Mouse (Mus musculus) 416B (cell line): ENCODE data around the gene Tnip2.
A peak's percentile ranks its signal among the peaks of the same experiment; 100 is the strongest.

ENCODE experiments used
- DNase-seq: peaks from one replicate; pipeline ENCODE4 v3.0.0; 2011; ENCODE audit warnings: low read depth

The Tnip2 gene

DNA sequence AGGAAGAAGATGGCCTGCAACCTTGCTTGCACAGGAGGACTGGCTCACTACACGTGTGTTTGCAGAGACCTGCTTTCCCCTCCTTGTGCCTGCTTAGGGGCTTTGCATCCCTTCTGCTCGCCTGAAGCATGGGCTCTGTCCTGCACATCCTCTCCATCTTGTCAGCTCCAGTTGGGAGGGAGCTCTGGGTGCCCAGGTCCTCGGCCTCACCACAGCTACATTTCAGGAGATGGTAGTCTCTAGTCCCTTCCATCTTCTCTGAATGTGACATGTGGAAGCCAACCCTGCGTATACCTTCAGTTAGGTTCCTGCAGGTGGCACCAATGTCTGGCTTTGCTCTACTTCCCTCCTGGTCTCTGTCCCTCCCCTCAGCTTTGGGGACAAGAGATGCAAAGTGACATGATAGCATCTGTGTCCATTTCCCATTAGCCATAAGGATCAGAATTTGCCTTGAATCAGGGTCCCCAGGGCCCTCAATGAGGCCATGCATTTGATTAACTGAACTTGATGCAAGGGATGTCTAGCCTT is 10.2 kb upstream of the Tnip2 start:
- DNase-seq, result peak; percentile 70

GRCm38 (mm10) chr5:34521337-34521736 is 7.5 kb upstream of the Tnip2 start:
- no peak for DNase-seq

DNA sequence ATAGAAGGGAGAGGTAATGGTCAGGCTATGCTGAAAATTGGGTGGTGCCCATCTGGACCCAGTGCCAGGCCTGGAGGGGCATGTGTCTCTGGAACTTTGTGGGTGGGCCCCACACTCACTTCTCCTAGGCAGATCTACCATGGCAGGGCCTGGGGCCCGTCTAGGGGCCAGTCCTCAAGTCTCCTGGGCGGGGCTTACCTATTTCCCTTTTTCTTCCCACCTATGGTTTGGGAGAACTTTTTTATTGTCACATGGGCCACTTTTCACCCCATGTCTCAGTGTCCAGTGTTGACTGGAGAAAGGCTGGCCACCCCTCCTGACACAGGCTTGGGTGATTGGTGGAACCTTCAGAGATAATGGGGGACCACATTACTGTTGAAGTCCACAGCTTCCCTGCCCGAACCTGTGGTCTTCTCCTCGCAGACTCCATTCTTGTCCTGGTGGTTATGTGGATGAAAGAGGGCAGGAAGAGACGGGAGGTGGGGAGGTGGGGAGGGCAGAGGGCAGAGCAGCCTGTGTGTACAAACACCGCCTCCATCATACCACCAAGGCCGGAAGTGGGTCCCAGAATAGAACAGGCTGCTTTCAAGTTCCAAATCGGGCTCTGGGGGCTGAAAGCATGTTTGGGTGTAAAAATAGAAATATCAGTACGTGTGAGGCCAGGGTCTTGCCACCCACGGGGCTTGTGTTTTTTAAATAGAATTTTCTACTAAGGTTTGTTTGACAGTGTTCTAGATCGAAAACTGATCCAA is 6.8 kb upstream of the Tnip2 start:
- peak; percentile 60 for DNase-seq

- DNase-seq, result no peak
Observed at GRCm38 (mm10) chr5:34519389-34519910, 5.7 kb upstream of the Tnip2 start.

DNA sequence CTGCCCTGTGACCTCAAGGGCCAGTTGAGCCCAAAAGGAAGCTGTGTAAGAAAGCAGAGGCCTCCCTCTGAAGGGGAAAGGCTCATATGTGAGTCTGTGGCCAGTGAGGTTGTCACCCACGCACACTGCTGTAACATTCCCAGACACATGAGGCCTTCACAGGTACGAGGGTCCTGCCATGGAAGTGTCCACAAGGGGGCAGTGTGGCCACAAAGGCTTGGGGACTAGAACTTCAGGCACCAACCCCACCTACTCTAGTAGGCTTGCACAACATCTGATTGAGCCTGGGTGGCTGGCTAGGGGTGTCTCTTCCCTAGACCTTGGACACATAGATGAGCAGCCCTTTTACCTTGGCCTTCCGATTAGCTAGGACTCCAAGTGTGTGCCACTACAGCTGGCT is 4.1 kb upstream of the Tnip2 start:
- peak; percentile 88 for DNase-seq

DNA sequence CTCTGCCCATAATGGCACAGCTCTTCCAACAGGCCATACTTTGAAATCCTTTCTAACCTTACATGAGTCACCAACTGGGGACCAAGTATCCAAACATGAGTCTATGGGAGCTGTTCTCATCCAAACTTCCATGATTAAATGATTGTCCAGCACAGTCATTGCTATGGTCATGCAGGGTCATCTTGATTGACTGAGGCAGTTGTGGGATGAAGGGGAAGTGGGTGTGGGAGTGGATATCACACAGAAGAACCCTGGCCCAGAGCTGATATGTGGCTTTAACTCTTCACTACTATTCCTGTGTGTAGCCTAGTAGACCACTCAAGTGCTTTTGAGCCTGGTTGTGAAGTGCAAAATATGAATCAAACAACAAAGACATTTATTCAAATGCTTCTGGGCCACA is 1.3 kb upstream of the Tnip2 start:
- DNase-seq, result no peak

GRCm38 (mm10) chr5:34514218-34514566 is 401 bp upstream of the Tnip2 start:
- DNase-seq, result no peak

DNA sequence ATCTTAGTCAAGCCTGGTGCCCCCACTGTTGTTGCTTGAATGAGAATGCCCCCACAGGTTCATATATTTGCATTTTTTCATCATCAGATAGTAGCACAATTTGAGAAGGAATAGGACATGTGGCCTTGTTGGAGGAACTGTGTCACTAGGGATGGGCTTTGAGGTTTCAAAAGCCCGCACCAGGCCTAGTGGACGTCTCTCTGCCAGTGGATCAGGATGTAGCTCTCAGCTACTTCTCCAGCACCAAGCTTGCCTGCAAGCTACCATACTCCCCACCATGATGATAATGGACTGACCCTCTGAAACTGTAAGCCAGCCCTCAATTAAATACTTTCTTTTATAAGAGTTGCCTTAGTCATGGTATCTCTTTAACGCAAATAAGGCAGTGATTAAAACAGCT is 1.3 kb downstream of the Tnip2 start:
- no peak for DNase-seq

DNA sequence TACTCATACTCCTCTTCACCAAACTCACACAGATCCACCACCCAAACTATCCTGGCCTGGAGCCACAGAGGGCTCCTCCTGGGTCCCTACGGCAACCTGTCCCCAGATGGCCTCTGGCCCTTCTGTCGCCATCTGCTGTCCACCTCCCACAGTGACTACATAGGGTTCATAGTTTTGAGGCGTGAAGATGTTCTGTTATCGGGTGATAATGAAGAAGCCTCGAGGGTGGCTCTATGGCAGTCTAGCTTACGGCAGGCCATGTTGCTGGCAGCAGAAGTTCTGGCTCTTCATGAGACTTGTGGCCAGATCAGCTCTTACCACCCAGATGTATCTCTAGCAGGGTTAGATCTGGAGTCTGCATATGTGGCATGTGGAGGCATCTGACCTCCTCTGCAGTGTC is 11.0 kb downstream of the Tnip2 start:
- no peak for DNase-seq

DNA sequence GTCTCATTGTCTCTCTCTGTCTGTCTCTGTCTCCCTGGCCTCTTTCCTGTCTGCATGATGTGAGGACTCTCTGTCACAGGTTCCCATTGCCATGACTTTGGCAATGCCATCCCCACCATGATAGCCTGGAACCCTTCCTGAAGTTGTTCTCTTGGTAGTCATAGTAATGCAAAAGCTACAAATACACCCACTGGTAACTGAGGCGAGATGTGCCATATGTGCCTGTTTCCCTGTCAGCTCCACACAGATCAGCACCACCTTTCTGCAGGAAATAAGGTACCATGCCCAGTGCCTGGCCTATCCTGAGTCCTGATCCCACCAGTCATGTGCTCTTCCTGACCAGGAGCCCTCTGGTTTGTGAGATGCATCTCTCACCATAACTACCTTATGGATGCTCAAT is 11.4 kb downstream of the Tnip2 start:
- DNase-seq, result no peak

DNA sequence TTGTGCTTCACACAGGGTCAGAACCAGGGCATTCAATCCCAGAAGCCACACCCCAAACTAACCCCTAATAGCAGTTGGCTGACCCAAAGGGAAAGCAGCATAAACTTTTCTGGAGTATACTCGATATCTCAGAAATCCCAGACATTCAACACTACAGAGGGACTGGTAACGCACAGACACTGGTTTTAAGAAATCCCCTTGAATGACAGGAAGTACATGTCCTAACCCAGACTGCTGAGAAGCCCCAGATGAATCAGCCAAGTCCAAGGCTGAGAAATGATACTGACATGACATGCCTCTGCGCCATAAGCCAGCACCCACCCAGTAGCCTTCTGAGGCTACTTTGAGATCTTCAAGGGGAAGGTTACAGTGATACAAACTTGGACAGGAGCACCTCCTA is 12.2 kb downstream of the Tnip2 start:
- DNase-seq, result no peak

DNA sequence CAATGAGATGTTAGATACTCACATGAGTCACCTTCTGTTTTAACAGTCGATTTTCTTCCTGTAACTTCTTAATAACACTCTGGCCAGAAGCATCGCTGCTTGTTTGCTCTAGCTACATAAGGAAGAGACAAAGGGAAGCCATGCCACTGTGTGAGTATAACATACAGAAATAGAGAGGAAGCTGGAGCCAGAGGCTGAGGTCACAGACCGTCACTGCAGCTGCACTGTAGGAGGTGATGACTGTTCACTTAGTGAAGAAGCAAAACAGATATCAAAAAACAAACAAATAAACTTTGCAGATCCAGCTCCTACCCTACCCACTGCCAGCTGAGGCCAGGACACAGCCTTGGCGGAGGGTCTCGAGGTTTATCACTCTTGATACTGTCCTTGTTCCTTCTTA is 12.9 kb downstream of the Tnip2 start:
- peak; percentile 36 for DNase-seq

GRCm38 (mm10) chr5:34496745-34497144 is 17.0 kb downstream of the Tnip2 start:
- DNase-seq, result no peak

GRCm38 (mm10) chr5:34489418-34489787 is 24.4 kb downstream of the Tnip2 start:
- DNase-seq, result no peak

GRCm38 (mm10) chr5:34488741-34489417 is 24.9 kb downstream of the Tnip2 start:
- DNase-seq, result no peak

DNA sequence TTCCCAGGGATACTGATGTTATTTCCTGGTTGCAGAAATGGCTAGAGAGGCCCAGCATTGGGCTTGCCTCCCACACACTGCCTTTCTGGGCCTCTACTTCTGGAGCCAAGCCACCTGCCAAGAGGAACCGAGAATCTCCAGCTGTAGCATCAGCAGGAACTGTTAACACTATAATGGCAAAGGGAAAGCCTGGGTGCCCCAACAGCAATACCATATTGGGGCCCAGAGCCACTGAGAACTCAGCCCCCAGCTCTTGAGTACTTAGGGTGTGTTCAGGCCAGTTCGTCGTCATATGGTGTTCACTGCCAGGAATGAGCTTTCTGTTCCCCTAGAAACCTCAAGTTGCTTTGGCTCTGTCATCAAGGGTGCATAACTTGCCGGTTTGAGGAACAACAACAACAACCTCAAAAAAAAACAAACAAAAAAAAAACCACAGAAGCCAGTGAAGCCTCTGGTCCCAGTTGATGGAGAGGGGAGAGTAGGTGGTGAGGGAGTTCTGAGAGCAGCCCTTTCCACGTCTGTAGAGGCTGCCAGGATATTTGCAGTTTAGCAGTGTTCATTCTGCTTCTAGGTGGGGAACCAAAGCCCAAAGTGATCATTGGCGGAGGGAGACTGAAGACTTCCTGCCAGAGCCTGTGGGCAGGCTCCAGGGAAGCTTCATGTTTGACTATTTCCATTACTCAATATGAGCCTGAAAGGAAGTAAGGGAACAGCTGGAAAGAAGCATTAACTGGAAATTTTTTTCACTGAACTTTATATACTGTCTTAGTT is 26.3 kb downstream of the Tnip2 start:
- no peak for DNase-seq

DNA sequence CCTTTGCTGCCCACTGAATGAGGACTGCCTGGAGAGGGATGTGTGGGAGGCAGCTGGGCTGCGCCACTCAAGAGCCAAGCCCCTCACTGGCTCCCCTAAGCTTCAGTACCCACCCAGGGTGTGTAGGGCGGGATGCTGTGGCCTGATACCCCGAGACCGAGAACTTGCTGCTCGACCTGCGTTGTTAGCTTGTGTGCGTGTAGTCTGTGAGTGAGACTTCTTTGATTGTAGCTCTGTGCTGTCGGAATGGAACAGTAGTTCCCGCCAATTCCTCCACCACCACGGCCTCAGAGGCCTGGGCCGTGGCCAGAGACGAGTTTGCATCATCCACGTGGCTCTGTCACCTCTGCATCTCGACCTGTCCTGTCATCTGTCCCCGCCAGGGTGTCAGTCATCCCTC is 28.1 kb downstream of the Tnip2 start:
- no peak for DNase-seq

- peak; percentile 35 for DNase-seq
Observed at GRCm38 (mm10) chr5:34480926-34481325, 32.9 kb downstream of the Tnip2 start.

DNA sequence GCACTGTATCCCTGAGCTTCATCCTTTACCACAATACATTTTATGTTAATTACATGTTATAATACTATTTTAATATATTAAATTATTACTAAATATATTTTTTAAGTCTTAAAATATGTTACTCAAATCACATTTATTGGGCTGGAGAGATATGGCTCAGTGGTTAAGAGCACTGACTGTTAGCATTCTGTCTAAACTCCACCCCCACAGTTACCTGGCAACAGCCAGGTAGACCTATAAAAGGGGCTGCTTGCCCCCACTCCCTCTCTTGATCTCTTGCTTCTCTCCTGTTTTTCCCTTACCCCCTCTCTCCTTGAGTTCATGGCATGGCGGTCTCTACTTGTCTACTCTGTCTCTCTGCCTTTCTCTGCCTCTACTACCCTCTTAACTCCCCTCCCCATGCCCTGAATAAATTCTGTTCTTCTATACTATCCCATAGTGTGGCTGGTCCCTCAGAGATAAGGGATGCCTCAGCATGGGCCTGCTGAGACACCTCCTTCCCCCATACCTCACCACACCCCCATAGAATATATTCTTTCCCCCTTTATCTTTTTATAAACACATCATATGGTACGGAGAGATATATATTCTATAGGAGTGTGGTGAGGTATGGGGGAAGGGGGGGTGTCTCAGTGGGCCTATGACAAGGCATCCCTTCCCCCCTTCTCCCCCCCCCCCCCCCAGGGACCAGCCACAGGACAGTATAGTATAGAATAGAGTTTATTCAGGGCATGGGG is 45.6 kb downstream of the Tnip2 start:
- no peak for DNase-seq

DNA sequence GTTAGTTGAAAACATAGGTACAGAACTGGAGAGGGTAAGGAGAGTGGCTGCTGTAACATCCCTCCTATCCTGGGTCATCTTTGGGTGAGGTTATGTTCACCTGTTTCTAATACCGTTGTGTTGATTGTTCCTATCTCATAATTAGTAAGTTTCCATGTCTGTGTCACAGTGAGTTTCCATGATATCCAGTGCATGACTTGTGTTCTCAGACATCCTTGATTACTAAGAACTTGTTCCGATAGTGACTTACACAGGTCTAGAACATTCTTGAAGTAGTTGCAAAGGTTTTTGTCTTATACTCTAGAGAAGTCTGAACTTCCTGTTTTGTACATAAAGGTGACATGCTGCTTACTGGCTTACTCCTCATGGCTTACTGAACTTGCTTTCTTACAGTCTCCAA is 47.1 kb downstream of the Tnip2 start:
- DNase-seq, result no peak

DNA sequence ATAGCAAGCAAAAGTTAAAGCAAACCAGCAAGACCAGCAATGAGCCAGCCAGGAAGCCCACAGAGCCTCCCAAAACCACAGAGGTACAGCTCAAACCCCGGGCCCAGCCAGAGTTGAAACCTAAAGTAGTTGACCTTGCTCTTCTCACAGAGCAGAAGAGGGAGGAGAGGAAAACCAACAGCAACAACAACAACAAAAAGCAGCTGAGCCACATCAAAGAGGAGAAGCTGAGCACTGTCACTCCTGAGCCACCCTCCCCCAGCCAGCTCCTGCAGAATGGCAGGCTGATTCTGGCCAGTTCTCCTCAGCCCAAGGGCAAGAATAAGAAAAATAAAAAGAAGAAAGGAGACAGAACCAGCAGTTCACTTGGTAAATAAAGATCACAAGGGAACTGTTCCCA is 47.7 kb downstream of the Tnip2 start:
- peak; percentile 45 for DNase-seq

- no peak for DNase-seq
Observed at GRCm38 (mm10) chr5:34461841-34462240, 52.0 kb downstream of the Tnip2 start.
